Mouse (Mus musculus) left cerebral cortex, postnatal 10 days (tissue): ENCODE results near the gene Nfix. TPM values are rescaled to one million over a fixed set of nuclear protein-coding genes. Genes with fewer than 3 reads are reported as not detected.

Experiments
- DNase-seq, 2 experiments: peaks; one replicate each; pipeline ENCODE4 v3.0.0; 2021 to 2022; ENCODE audit warnings: low spot score in 2 of 2, mixed read lengths in 1 of 2; ENCODE audit errors: extremely low spot score in 1 of 2
- intact Hi-C: fragments of 180-260 bp; cut with DNase I; formaldehyde crosslinking; loops from one replicate; pipeline ENCODE4 v1.15.1; 2025
- total RNA-seq, 2 experiments: library from RNA; stranded (reverse); gene quantifications; 2 replicates each; pipeline ENCODE4 v1.2.3; 2021

Nfix gene
- total RNA-seq, 2 experiments from 2014 or later, result 397 to 441 TPM

DNA sequence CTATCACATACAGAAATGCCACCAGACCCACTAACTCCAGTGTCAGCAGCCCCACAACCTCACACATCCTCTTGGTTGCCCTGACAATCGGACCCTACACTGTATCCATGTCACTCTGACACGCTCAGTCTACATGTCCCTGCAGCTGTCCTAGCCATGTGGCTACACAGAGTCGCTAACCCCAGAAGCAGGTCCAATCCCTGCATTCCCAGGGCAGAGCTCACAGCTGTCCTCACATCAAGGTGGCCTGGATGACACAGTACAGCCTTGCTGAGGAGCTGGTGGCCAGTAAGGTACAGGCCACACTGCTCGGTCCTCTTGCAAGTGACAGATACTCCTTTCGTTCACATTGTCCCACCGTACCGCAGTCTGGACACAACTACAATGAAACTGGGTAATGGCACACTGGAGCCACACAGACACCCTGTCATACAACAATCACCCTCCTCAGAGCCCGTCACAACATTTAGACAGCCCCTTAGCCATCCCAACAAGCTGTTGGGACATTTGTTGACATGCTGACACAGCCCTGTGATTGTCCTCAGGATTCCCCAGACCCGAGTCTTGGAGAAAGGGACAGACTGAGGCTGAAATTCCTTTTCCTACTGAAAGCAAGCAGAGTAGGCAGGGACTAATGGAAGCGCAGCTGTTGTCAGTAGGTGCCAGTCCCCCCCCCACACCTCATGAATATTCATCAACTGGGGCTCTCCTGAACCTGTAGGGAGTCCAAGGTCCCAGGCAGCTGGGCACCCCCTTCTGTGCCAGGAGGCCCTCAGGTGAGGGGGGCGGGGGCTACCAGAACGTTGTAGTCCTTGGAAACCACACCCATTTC lies 9.2 kb upstream of the Nfix start:
- intact Hi-C loops, result no loop called here
- DNase-seq, result no peak

DNA sequence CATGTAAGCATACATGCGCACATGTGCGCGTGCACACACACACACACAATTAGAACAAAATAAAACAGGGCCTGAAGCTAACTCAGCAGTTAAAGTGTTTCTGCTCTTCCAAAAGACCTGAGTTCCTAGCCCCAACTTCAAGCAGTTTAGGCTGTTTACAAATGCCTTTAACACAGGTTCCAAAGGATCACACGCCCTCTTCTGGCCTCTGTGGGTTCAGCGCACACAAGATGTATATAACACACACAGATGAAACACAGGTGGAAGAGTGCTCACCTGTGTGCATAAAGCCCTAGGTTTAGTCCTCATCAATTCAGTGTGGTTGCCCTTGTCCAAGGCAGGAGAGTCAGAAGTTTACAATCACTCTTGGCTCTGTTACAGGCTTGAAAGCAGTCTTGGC lies 5.9 kb upstream of the Nfix start:
- no peak for DNase-seq
- intact Hi-C loops, result no loop called here

DNA sequence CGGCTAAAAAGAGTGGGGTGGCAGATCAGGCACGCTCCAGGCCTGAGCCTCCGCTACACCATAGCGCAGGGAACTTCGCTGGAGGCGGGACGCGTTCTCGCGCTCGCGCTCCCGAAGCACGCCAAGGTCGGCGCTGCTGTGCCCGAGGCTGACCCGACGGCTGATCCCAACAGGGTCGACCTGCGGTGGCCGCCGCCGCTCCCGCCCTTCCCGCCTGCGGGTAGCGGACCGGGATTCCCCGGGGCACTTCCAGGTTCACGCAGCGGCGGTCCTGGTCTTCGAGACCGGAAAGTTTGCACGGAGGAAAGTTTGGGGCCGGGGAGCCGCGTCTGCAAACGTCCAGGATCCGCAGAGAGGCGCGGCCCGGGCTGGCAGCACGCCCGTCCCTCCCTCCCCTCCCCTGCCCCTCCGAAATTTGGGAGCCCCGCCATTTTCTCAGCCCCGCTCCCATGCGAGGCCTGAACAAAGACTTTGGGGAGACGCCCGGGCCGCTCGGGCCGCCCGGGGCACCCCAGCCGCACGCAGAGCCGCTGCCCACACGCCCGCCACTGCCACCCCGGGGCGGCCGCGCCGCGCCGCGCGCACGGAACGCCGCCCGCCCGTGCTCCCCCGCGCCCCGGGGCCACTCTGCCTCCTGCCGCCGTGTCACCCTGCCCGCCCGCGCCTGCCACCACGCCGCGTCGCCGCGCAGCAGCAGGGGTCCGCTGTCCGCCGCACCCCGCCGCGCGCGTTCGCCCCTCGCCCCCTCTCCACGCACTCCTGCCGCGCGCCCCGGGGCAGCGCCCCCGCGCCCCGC lies 810 bp downstream of the Nfix start:
- DNase-seq, result peak in 1 of 2 experiments; percentile 78
- intact Hi-C loops, result loop anchor here (1.0 kb wide), 1 partner anchor 19 kb away; no protein-coding TSS in a partner anchor

DNA sequence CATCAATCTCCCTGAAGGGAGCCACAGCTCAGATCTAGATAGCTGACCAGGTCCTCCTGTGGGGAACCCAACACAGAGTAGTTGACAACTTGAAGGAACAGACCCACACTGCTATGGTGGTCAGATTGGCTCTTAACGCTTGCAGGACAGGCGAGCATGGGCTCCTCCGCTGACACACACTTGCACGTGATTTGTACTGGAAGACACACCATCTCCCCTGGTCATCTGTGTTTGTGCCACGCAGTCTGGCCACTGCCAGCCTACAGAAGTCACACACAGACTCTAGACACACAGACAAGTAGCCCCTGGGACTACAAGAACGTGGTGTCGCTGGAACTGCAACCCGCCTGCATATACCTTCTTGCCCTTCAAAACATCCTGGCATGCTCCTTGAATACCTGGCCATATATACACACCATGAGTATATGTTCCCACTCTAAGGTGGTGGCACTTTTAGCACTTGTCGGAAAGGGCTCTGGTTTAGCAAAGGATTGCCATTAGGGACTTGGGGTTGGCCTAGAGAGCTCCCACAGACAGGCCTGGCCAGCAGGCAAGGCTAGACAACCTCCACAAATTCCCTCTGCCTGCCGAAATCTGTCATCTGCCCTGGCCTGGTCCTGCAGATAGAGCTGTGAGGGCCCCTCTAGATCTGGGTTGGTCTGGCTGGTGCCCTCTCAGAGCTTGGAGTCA lies 1.6 kb downstream of the Nfix start:
- intact Hi-C loops, result loop anchor here (1.0 kb wide), 1 partner anchor 18 kb away; no protein-coding TSS in a partner anchor
- no peak for DNase-seq

DNA sequence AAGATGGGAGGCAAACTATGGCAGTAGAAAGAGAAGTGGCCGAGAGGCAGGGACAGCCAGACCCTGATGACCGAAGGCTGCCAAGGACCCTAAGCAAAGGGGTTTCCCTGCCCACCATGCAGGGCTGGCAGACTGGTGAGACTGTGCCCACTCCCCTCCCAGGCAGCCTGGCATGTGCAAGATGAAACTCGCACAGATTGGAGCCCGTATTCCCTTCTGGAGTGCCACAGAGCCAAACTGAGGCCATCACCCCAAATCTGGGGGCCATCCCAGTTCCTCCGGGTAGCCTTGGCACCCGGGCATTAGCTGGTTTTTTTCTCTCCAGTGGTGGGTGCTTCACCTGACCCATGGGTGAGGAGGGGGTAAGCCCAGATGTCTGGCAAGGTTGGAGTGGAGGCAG lies 2.2 kb downstream of the Nfix start:
- DNase-seq, result peak in 1 of 2 experiments; percentile 45
- intact Hi-C loops, result no loop called here

DNA sequence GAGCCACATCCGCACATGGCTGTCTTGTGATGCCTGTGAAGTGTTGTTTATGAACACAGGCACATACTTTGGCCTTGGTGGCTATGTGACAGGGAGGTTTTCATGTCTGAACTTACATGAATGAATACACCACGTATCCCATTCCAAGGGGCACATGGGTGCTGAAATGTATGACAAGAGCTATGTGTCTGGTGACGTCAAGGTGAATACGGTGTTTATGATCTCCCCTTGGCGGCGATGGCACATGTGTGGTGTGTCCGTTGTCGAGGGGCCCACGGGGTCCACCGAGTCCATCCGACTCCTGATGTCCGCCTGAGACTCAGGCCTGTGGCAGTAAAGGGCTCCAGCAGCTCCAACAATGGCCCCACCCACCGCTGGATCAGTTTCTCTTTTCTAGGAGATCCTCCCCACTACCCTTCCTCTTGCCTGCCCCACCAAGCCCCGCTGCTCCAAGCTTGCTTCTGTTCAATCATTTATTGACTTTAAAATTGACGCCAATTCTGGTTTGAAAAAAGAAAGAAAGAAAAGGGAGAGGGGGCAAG lies 2.8 kb downstream of the Nfix start:
- DNase-seq, result peak in 1 of 2 experiments; percentile 34
- intact Hi-C loops, result no loop called here

DNA sequence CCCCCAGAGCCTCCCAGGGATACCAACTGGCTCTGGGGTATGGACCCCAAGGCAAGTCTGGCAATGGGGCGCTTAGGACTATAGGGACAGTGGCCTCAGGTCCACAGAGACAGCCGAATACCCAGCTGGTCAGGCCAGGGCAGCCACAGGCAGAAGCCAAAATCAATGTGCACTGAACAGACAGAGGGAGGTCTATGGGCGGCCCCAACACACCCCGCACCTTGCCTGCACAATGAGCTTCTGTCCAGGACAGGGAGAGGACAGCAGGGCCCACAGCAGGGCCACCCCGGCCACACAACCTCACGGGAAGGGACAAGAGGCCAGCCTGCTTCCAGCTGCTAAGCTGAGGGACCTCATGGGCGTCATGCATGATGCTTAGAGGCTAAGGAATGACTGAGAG lies 5.7 kb downstream of the Nfix start:
- peak in 1 of 2 experiments; percentile 59 for DNase-seq

DNA sequence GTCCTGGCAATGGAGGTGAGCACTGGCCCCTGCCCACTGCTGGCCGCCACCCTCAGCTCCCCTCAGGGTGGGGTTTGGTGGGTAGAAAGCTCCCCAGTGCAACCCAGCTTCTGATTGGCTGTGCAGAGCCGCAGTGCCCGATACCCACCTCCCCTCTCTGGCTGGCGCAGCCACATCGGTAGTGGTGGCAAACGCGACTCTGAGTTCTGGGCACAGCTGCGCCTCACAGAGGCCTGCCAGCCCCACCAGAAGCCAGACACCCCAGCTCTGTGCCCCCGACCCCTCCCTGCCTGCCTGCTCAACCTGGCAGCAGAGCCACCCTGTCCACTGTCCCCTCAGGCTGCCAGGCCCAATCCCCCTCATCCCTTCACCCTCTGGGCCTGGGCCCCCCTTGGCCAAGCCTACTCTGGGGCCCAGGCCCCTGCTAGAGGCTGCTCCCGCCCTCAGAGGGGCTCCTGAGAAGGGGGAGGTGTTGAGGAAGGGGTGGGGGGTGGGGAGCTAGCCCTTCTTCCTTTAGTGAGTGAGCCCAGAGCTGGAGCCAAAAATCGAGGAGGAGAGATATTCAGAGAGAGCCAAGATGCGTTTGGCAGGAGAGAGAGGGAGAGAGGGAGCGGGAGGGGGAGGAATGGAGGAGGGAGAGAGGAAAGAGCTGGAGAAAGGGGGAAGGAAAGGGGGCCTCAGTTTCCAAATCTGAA lies 6.2 kb downstream of the Nfix start:
- intact Hi-C loops, result no loop called here
- peak; percentile 76 to 84 for DNase-seq

More for the DNA sequence above, 5.7 kb downstream of the Nfix start:
- intact Hi-C loops, result no loop called here

DNA sequence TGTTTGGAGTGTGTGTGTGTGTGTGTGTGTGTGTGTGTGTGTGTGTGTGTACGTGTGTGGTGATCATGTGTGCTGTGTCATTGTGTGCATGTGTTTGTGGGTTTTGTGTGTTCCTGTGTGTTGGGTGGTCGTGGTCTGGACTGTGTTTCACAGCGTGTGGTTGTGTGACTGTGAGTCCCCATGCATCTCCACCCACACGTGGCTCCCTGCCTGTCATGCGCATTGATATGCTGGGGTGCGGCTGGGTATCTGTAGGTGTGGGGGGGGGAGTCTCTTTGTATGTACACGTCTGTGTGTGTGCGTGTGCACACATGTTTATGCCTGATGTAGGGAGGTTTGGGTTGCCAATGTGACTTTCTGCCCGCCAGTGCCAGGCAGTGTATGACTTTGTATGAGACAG lies 7.0 kb downstream of the Nfix start:
- peak in 1 of 2 experiments; percentile 52 for DNase-seq
- intact Hi-C loops, result no loop called here

DNA sequence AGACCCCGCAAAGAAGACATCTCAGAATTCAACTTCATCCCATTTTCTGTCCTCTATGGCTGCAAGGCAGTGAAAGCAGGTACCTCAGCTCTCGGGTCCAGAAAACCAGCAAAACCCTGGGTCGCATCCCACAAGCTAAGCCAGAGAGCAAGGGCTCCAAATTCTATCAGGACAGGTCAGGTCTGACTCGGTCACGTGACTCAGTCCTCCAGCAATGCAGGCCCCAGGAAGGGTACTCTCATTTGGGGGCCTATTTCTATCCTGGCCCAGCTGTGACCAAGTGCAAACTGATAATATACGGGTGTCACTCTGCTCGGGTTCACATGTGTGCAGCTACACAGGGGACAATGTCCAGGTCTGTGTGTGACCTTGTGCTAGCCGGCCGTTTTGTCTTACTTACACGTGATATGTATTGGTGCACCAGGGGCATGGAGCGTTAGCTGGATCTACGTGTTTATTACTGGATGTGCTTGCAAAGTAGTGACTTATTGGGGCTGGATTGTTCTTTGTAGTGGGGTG lies 7.7 kb downstream of the Nfix start:
- intact Hi-C loops, result no loop called here
- DNase-seq, result no peak

DNA sequence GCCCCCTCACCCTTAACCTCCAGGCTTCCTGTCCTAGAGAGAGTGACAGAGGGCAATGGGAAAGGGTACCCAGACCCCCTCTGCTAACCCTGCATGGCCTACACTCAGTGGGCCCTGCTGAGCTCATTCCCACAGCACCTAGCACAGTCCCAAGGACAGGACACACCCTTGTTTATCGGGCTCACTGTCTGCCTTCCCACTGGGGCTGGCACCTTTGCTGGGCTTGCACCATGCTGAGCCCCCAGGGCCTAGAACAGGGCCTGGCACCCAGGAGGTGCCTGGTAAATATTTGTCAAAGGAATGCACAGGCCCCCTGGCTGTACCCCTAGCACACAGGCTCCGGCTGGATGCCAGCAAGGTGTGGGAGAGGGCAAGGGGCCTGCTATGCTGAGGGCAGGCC lies 9.6 kb downstream of the Nfix start:
- intact Hi-C loops, result no loop called here
- DNase-seq, result no peak

DNA sequence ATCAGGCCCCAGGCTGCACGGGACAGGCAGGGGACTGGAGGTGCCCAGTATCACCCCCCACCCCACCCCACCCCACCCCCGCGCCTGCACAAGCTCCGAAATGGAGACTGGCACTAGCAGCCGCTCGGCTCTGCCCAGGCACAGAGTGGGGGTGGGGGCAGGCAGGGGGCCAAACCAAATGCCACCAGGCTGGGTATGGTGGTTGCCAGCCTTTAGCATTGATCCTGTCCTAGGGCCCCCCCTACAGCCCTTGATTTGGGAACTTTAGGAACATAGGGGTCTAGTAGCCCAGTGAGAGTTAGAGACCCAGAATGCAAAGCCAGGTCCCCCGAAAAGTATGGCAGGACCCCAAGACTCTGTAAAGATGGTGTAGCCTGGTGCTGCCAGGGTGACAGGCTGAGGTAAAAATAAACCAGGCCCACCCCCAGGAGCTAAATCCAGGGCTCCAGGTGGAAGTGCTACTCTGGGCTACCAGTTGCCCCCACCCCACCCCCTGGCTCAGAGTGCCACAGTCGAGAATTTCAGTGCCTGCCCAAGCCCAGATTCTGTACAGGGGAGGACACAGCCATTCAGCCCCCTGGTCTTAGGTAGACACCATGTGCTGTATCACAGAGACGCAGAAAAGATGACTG lies 10.2 kb downstream of the Nfix start:
- peak in 1 of 2 experiments; percentile 61 for DNase-seq
- intact Hi-C loops, result no loop called here

DNA sequence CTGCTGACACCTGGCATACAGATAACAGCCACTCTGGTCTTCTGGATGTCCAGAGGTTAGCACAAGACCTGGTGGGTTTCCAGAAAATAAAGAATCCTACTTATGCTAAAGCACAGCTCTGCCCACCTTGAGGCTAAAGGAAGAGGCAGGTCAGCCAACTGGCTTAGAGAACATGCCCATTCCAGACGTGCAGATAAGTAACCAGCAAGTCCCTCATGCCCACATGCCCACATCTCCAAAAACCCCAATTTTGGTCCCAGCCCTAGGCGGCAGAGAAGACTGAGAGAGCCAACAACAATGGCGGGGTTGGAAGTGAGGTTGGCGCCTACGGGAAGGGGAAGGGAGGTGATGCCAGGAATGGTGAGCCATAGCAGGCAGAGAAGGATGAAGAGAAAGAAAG lies 10.8 kb downstream of the Nfix start:
- intact Hi-C loops, result no loop called here

DNA sequence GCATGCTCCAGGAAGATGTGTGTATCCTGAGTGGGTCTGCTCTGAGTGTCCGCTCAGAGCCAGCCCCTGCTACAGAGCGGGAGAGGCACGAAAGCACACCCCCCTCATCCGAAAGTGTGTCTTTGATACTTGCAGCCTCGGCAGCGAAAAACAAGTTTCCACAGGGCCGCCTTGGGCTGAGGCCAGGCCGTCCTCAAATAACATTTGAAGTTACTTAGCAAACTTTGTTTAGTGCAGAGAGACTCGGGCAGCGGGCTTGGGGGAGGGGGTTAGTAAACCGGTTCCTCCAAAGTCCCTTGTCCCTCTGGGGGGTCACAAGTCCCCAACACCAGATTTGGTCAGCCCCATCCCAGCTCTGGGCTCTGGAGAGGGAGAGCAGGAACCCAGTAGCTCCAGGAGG lies 11.2 kb downstream of the Nfix start:
- DNase-seq, result peak in 1 of 2 experiments; percentile 81
- intact Hi-C loops, result no loop called here

More for the DNA sequence above, 10.8 kb downstream of the Nfix start:
- no peak for DNase-seq

DNA sequence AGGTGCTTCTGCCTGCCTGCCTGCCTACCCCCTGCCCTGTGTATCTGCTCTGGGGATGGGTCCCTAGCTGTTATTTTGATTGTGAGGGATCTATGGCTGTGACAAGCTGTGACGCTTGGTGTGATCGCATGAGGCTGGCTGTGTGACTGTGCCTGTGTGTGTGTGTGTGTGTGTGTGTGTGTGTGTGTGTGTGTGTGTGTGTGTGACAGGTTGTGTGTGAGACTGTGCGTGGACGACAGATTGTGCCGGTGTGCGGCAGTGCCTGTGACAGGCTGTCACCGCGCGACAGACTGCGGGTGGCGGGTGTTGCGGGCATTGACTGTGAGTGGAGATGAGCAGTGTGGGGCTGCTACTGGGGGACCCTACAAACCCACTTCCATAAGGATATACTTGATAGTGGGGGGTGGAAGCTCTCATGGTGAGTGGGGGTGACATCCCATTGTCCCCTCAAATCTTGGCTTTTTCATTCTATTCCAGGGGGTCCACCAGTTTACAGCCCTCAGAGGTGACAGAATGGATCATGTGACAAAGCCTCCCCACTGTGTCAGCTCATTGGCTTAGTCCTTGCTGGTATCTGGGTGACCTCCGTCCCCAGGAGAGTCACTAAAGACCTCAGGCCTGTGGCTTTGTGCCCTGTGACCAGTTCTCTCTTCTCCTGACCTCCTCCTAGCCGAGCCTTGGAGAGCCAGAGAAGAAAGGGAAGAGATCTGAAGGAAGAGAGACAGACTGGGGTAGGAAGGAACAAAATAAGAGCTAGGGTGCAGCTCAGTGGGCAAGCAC lies 12.4 kb downstream of the Nfix start:
- peak in 1 of 2 experiments; percentile 68 for DNase-seq
- intact Hi-C loops, result no loop called here

DNA sequence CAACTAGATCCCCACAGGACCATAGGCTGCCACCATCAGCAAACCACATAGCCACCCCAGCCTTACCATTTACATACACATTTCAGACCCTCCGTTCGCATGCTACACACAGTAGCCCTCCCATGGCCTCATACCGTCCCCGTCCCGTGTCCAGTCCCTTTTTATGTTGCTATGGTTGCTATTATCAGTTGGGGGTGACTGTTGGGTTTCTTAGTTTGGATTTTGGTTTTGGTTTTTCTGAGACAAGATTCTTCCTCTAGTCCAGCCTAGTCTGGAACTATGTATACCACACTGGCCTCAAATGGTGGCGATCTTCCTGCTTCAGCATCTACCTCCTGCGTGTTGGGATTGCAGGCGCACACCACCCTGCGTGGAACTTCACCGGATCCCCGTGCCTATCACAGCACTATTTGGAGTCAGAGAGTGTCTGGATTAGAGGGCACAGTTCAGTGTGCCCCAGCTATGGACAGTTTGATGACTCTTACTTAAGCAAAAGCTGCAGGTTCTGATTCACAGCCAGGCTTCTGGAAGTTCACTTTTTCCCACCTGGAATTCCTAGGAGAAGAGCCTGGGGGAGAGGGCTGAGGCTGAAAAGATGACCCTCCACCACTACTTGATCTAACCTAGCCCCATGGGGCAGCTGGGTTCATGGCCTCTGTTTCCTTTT lies 13.2 kb downstream of the Nfix start:
- no peak for DNase-seq
- intact Hi-C loops, result no loop called here
